Mouse (Mus musculus) left cerebral cortex, adult 18-20 months (tissue): Measurements from ENCODE around the gene Cdc42se2. TPM values are rescaled to one million over a fixed set of nuclear protein-coding genes. Genes with fewer than 3 reads are reported as not detected.

ENCODE experiments used
- DNase-seq, 2 experiments: peaks; one replicate each; pipeline ENCODE4 v3.0.0; 2021 to 2022; ENCODE audit warnings: low spot score in 2 of 2, mixed read lengths in 1 of 2
- long read RNA-seq, 2 experiments: library from polyadenylated mRNA; stranded (forward); transcript quantifications; one replicate each; pipeline ENCODE4 v2.0.0; 2021
- total RNA-seq, 2 experiments: library from RNA; stranded (reverse); gene quantifications; 2 replicates each; pipeline ENCODE4 v1.2.3; 2021

Cdc42se2 gene
- total RNA-seq: 100 to 1,000 TPM; 117 to 125 TPM
- long read RNA-seq, experiment 1, transcript Cdc42se2-201 (6 exons, 3,069 nt): major isoform, 185 of 238 reads
- long read RNA-seq, experiment 1, partial matches to known transcripts: 2 of 238 reads
- long read RNA-seq, experiment 1, other reads (novel, unspliced or antisense): 50 of 238 reads
- long read RNA-seq, experiment 2, transcript Cdc42se2-201 (6 exons, 3,069 nt): major isoform, 134 of 179 reads
- long read RNA-seq, experiment 2, partial matches to known transcripts: 4 of 179 reads
- long read RNA-seq, experiment 2, other reads (novel, unspliced or antisense): 40 of 179 reads

GRCm38 (mm10) chr11:54787488-54788474, at the start of gene Cdc42se2:
TSS of gene Cdc42se2 (minus strand) at chr11:54787675.
- DNase-seq: peak; percentile 93 to 97

GRCm38 (mm10) chr11:54836106-54836505, 48.6 kb upstream of the Cdc42se2 start:
- peak; percentile 26 to 34 for DNase-seq

- DNase-seq: no peak
Measured at GRCm38 (mm10) chr11:54834596-54834995, 47.1 kb upstream of the Cdc42se2 start.

- DNase-seq: peak; percentile 73 to 87
Measured at GRCm38 (mm10) chr11:54833833-54834232, 46.4 kb upstream of the Cdc42se2 start.

GRCm38 (mm10) chr11:54826819-54827218, 39.3 kb upstream of the Cdc42se2 start:
- DNase-seq: no peak

GRCm38 (mm10) chr11:54825774-54826173, 38.3 kb upstream of the Cdc42se2 start:
- no peak for DNase-seq

- peak; percentile 32 to 39 for DNase-seq
Measured at GRCm38 (mm10) chr11:54823467-54823866, 36.0 kb upstream of the Cdc42se2 start.

- DNase-seq: no peak
Measured at GRCm38 (mm10) chr11:54819489-54819888, 32.0 kb upstream of the Cdc42se2 start.

GRCm38 (mm10) chr11:54817449-54817848, 30.0 kb upstream of the Cdc42se2 start:
- no peak for DNase-seq

GRCm38 (mm10) chr11:54815659-54816058, 28.2 kb upstream of the Cdc42se2 start:
- no peak for DNase-seq

- DNase-seq: peak; percentile 33 to 55
Measured at GRCm38 (mm10) chr11:54812812-54813516, 25.5 kb upstream of the Cdc42se2 start.

- DNase-seq: no peak
Measured at GRCm38 (mm10) chr11:54812314-54812713, 24.8 kb upstream of the Cdc42se2 start.

GRCm38 (mm10) chr11:54811054-54811453, 23.6 kb upstream of the Cdc42se2 start:
- DNase-seq: no peak

- DNase-seq: no peak
Measured at GRCm38 (mm10) chr11:54809582-54809981, 22.1 kb upstream of the Cdc42se2 start.

- DNase-seq: no peak
Measured at GRCm38 (mm10) chr11:54808177-54808576, 20.7 kb upstream of the Cdc42se2 start.

GRCm38 (mm10) chr11:54807669-54808068, 20.2 kb upstream of the Cdc42se2 start:
- no peak for DNase-seq

GRCm38 (mm10) chr11:54806891-54807290, 19.4 kb upstream of the Cdc42se2 start:
- no peak for DNase-seq

- peak; percentile 90 to 91 for DNase-seq
Measured at GRCm38 (mm10) chr11:54805196-54805595, 17.7 kb upstream of the Cdc42se2 start.

GRCm38 (mm10) chr11:54802621-54803020, 15.1 kb upstream of the Cdc42se2 start:
- DNase-seq: no peak

- no peak for DNase-seq
Measured at GRCm38 (mm10) chr11:54801791-54802558, 14.5 kb upstream of the Cdc42se2 start.

- DNase-seq: no peak
Measured at GRCm38 (mm10) chr11:54796551-54796950, 9.1 kb upstream of the Cdc42se2 start.
